Mouse (Mus musculus) forebrain, embryonic 11.5 days (tissue): ENCODE results near the gene Gnao1. TPM values are rescaled to one million over a fixed set of nuclear protein-coding genes. Genes with fewer than 3 reads are reported as not detected.

ENCODE experiments used
- ATAC-seq: fragments of 200-750 bp; cut with Nextera tagmentation; replicated peaks from 2 replicates; pipeline ENCODE4 v1.8.0; 2017; ENCODE audit warnings: moderate TSS enrichment; ENCODE audit not compliant: low FRiP score
- DNase-seq: peaks from one replicate; pipeline ENCODE4 v3.0.0-alpha.2; 2017; ENCODE audit warnings: low spot score
- H3K27ac ChIP-seq: fragments of 300-500 bp; sonication (generic); 2 replicates; pipeline ENCODE4 v1.5.1; 2014; ENCODE audit warnings: low read depth, low read length
- H3K27me3 ChIP-seq: fragments of 300-500 bp; sonication (generic); 2 replicates; pipeline ENCODE4 v1.6.1; 2014; ENCODE audit warnings: mild to moderate bottlenecking, low read length, mixed read lengths; ENCODE audit not compliant: control insufficient read depth, insufficient read depth
- H3K36me3 ChIP-seq: fragments of 300-500 bp; sonication (generic); 2 replicates; pipeline ENCODE4 v1.6.1; 2014; ENCODE audit warnings: mild to moderate bottlenecking, low read length, moderate library complexity, mixed read lengths; ENCODE audit not compliant: control insufficient read depth, insufficient read depth
- H3K4me1 ChIP-seq: fragments of 300-500 bp; sonication (generic); replicated peaks from 2 replicates; pipeline ENCODE4 v1.6.1; 2014; ENCODE audit warnings: low read length, mixed read lengths; ENCODE audit not compliant: control insufficient read depth, insufficient read depth
- H3K4me2 ChIP-seq: fragments of 300-500 bp; sonication (generic); 2 replicates; pipeline ENCODE4 v1.6.1; 2014; ENCODE audit warnings: low read depth, mild to moderate bottlenecking, low read length, moderate library complexity, mixed read lengths; ENCODE audit not compliant: severe bottlenecking
- H3K4me3 ChIP-seq: fragments of 300-500 bp; sonication (generic); 2 replicates; pipeline ENCODE4 v1.5.1; 2014; ENCODE audit warnings: low read depth, low read length
- H3K9ac ChIP-seq: fragments of 300-500 bp; sonication (generic); 2 replicates; pipeline ENCODE4 v1.6.1; 2014; ENCODE audit warnings: low read length
- H3K9me3 ChIP-seq: fragments of 300-500 bp; sonication (generic); 2 replicates; pipeline ENCODE4 v1.6.1; 2016; ENCODE audit warnings: low read length, mixed read lengths; ENCODE audit not compliant: control insufficient read depth
- WGBS: fragments of 180-500 bp; shearing (Covaris S2); extraction: QIAGEN DNeasy Blood & Tissue Kit; methylation state at CpG from one replicate; pipeline ENCODE4 v1.1.7; 2014; 5-methylcytosine and 5-hydroxymethylcytosine counted together
- polyA plus RNA-seq: library from polyadenylated mRNA; unstranded; fragments of >200 nt; fragmentation: Nextera tagmentation; extraction: Ambion mirVana; gene quantifications from 2 replicates; pipeline ENCODE4 v1.2.1, GENCODE M21; 2014

Gene Gnao1
- polyA plus RNA-seq, 1 experiment from 2014 or later = 45.5 TPM

DNA sequence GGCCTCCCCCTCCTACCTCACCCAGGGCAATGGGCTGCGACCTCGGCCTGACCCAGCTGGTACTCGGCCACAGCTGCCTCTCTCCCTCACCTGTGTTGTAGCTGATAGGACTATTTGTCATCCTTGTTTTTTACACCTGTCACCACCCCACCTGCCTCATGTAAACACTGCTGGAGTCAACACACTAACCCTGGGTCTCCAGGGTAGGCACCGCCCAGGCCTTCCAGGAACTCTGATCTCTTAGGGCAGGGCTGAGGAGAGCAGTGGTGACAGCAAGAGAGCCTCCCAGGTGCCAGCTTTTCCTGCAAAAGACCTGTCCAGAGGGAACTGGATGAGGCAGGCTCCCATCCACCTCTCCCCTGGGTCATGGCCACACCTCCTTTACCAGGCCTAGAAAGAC, 119.5 kb downstream of the Gnao1 start:
- Histone ChIP-seq H3K27ac (no peak overlapping the region), H3K27me3 (no peaks in the 10 kb centered on the region), H3K4me1 (peaks cover 17% of the 10 kb centered on the region), H3K9ac (no peak overlapping the region), H3K9me3 (no peaks in the 10 kb centered on the region), H3K4me2 (no peak overlapping the region), H3K4me3 (no peak overlapping the region), H3K36me3 (no peaks in the 10 kb centered on the region)
- DNase-seq (no peak), ATAC-seq (no peak)
- WGBS = 85% methylated on average over 4 of the region's 4 CpGs

DNA sequence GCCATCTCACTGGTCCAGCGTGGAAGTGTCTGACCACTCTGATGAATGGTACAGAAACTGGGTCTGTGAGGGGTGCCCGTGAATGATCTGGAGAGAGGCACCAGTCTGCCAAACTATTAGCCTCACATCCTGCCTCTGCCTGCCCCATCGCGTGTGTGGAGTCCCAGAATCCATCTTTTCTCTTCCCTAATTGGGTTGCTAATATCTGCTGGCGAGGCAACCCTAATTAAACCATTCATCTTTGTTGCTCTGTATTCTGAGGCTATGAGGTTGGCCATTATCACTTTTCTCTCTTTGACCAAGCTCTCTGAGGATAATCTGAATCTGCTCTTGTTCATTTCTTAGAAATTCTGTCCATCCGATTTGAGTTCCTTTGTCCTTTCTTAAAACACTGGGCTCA, 121.6 kb downstream of the Gnao1 start:
- peak overlapping the region; percentile 80 for H3K27ac ChIP-seq
- ATAC-seq (peak; percentile 49), DNase-seq (no peak)
- H3K27me3 ChIP-seq = no peaks in the 10 kb centered on the region
- H3K4me3 ChIP-seq = no peak overlapping the region
- no peak overlapping the region for H3K4me2 ChIP-seq
- no peak overlapping the region for H3K9ac ChIP-seq
- no peaks in the 10 kb centered on the region for H3K36me3 ChIP-seq
- peaks cover 8% of the 10 kb centered on the region for H3K4me1 ChIP-seq
- 39% methylated on average over 6 of the region's 6 CpGs for WGBS
- H3K9me3 ChIP-seq = no peaks in the 10 kb centered on the region

DNA sequence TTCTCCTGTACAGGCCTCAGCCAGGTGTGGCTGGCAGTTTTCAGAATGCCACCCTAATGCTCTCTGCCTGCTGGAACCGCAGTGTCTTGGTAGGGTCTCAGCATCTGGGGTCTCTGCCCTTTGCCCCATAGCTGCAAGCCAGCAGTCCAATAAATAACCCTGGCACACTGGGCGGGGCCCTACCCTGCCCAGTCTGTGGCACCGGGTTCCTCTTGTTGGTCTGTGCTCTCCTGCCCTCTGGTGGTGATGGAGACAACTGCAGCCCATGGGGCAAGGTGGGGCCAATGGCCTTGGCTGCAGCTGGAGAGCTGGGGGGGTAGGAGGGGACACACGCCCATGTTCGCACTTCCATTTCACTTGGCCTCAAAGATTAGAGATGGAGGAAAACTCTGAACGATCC, 123.1 kb downstream of the Gnao1 start:
- Histone ChIP-seq H3K27me3 (no peaks in the 10 kb centered on the region), H3K4me2 (no peak overlapping the region), H3K4me3 (no peak overlapping the region), H3K36me3 (no peaks in the 10 kb centered on the region), H3K4me1 (peaks cover 8% of the 10 kb centered on the region), H3K9ac (no peak overlapping the region), H3K27ac (no peak overlapping the region), H3K9me3 (no peaks in the 10 kb centered on the region)
- peak; percentile 90 for DNase-seq
- 30% methylated on average over 6 of the region's 6 CpGs for WGBS
- ATAC-seq = peak; percentile 66

DNA sequence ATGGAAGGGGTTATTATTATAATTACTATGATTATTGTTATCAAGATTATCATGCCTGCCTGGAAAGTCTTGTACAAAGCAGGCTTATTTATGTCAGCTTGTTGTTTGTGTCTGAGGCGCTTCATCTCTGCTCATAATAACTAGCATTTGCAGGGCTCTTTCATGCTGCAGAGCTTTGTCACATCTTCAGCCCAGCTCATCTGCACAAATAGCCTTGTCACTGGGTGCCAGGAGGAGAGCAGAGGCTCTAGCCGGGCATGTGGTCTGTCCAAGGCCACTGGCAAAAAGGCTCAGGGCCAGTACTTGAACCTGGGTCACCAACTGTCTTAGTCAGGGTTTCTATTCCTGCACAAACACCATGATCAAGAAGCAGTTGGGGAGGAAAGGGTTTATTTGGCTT, 123.5 kb downstream of the Gnao1 start:
- Histone ChIP-seq H3K27me3 (no peaks in the 10 kb centered on the region), H3K9ac (no peak overlapping the region), H3K36me3 (no peaks in the 10 kb centered on the region), H3K27ac (no peak overlapping the region), H3K4me1 (peaks cover 8% of the 10 kb centered on the region), H3K4me3 (no peak overlapping the region), H3K9me3 (no peaks in the 10 kb centered on the region), H3K4me2 (no peak overlapping the region)
- DNase-seq = no peak
- ATAC-seq = peak; percentile 4; the same call in 1 of the 2 replicates
- 81% methylated on average over 2 of the region's 2 CpGs for WGBS

DNA sequence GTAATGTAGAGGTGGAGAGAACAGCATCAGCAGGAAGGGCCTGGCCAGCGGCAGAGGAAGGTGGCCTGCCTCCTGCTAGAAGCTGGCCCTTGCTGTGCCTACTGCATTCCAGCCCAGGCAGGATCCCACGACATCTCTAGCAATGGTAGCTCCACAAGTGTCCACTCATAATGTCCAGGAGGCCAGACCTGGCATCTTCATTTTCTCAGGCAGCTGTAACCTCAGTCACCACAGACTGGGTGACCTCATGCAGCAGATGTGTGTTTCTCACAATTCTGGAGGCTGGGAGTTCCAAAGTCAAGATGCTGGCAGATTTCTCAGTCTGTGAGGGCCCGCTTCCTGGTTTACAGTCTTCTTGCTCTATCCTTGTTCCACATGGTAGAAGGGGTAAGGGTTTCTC, 128.4 kb downstream of the Gnao1 start:
- 80% methylated on average over 3 of the region's 3 CpGs for WGBS
- ATAC-seq (no peak), DNase-seq (no peak)
- Histone ChIP-seq H3K4me2 (no peak overlapping the region), H3K36me3 (no peaks in the 10 kb centered on the region), H3K27ac (no peak overlapping the region), H3K27me3 (no peaks in the 10 kb centered on the region), H3K4me3 (no peak overlapping the region), H3K9ac (no peak overlapping the region), H3K4me1 (no peaks in the 10 kb centered on the region), H3K9me3 (no peaks in the 10 kb centered on the region)

DNA sequence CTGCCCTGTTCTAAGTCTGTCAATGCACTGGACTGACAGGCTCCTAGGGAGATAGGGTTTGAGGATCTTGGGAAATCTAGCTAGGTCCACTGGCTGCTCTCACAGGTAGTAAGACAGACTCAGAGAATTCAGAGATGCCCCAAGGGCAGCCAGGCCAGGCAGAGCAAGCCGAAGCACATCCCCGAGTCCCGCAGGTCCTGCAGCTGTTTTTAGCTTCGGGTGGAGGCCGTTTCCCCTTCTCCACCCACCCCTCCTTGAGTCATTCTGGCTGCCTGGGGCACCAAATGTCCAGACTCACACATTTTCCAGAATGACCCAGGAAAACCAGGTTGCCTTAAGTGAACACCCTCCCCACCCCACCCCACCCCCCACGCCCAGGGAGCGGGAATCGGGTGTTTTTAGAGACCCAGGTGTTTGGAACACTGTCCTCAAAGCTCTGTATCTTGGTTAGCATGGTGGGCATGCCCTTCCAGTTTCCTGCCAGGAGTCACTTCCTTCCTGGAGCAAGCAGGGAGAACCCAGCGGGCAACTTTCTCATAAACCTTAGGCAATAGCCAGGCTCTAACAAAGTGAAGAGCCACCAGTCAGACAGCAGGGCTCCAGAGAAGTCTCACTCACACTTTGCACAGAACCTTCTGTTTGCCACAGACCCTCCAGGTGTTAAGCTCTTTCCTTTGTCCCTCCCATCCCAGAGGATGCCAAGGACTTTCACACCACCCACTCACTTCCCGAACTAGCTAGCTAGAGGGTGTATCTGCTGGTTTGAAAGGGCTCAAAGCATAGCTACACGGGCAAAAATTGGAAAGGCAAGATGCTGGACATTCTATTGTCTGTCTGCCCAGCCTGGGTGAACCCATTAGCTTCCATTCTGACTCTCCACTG, 131.0 kb downstream of the Gnao1 start:
- Histone ChIP-seq H3K9ac (no peak overlapping the region), H3K4me1 (no peaks in the 10 kb centered on the region), H3K27me3 (no peaks in the 10 kb centered on the region), H3K4me2 (no peak overlapping the region), H3K27ac (no peak overlapping the region), H3K36me3 (no peaks in the 10 kb centered on the region), H3K4me3 (no peak overlapping the region), H3K9me3 (no peaks in the 10 kb centered on the region)
- DNase-seq = no peak
- WGBS = 82% methylated on average over 11 of the region's 11 CpGs
- no peak for ATAC-seq

DNA sequence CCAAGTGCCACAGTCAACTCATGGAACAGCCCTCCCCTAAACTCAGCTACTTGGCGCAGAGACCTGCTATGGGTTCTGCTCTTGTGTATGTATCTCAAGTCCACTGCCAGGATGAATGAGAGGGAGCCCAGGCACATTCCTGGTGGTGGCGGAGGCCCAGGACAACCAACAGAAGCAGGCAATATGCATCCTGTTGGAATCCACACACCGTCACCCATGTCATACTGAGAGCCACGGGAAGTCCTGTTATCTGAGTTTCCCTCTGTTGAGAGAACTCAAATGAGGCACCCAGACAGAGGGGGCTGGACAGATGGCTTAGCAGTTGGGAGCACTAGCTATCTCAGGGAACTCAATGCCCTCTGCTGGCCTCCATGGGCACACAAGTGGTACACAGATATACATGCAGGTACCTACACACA, 131.9 kb downstream of the Gnao1 start:
- Histone ChIP-seq H3K27ac (no peak overlapping the region), H3K36me3 (no peaks in the 10 kb centered on the region), H3K27me3 (no peaks in the 10 kb centered on the region), H3K4me3 (no peak overlapping the region), H3K9ac (no peak overlapping the region), H3K4me1 (no peaks in the 10 kb centered on the region), H3K9me3 (no peaks in the 10 kb centered on the region), H3K4me2 (no peak overlapping the region)
- no peak for ATAC-seq
- WGBS = 77% methylated on average over 4 of the region's 4 CpGs
- no peak for DNase-seq

DNA sequence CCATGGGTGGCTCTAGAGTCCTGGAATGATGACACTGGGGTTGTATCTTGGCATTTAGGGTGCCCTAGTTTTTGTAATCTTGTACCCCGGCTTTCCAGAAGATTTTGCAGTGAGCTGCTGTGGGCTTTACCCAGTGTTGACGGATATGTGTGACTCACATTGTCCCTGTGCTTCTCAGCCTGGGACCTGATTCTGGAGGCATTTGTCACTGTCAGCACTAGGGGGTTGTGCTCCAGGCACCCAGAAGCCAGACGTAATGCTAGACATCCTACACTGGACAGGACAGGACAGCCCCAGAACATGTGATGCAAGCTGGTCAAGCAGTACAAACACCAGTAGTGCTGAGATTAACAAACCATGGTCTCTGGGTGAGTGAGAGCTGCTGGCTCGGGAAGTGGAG, 136.0 kb downstream of the Gnao1 start:
- 95% methylated on average over 4 of the region's 4 CpGs for WGBS
- no peaks in the 10 kb centered on the region; the same call in 1 of the 2 replicates for H3K36me3 ChIP-seq

DNA sequence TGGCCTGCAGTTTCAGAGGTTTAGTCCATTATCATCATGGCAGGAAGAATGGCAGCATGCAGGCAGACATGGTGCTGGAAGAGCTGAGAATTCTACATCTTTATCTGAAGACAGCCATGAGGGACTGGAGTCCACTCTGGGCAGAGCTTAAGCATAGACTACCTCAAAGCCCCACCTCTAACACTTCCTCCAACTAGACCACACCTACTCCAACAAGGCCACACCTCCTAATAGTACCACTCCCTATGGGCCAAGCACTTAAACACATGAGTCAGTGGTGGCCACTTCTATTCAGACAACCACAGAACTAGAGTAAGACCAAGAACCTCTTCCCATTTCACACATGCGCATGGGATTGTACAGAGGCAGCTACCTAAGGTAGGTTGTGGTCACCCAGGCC, 136.6 kb downstream of the Gnao1 start:
- 95% methylated on average over 1 of the region's 1 CpGs for WGBS
- no peaks in the 10 kb centered on the region; the same call in 1 of the 2 replicates for H3K36me3 ChIP-seq

More for the DNA sequence above, 136.0 kb downstream of the Gnao1 start:
- no peak for DNase-seq
- ATAC-seq = no peak
- no peak overlapping the region for H3K9ac ChIP-seq
- H3K9me3 ChIP-seq = no peaks in the 10 kb centered on the region
- H3K27me3 ChIP-seq = no peaks in the 10 kb centered on the region
- no peaks in the 10 kb centered on the region for H3K4me1 ChIP-seq
- H3K4me2 ChIP-seq = no peak overlapping the region
- H3K27ac ChIP-seq = no peak overlapping the region
- H3K4me3 ChIP-seq = no peak overlapping the region

More for the DNA sequence above, 136.6 kb downstream of the Gnao1 start:
- ATAC-seq (no peak), DNase-seq (no peak)
- Histone ChIP-seq H3K27me3 (no peaks in the 10 kb centered on the region), H3K27ac (no peak overlapping the region), H3K9ac (no peak overlapping the region), H3K4me3 (no peak overlapping the region), H3K4me2 (no peak overlapping the region), H3K9me3 (no peaks in the 10 kb centered on the region), H3K4me1 (no peaks in the 10 kb centered on the region)
